ENCODE assay signal across 25 mouse cellular contexts in the genomic region with DNA sequence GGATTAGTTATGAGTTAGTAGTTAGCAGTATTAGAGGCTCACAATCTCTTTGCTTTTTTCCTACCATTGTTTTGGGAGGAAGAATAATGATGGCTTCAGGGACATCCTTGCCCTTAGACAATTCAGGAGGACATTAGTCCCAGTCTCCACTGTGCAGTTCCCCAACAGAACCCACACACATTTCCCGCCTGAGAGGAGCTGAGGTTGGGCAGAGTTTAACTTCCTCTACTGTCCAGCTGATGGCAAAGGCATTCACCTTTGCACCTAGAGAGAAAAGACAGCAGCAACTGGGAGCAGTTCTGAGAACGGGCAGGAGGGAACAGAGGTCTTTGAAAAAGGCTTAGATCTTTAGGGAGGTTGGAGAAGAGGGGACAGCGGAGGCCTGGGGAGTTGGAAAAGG. TPM values are rescaled to one million over a fixed set of nuclear protein-coding genes. Genes with fewer than 3 reads are reported as not detected.
DNase-seq lines count a peak whose midpoint lies in the region; ATAC-seq and TF ChIP-seq lines count a peak whose summit lies in the region.
"Had no signal": no experiment of that assay in that cellular context is flagged by ENCODE, and none has a peak within 500 bp of the region (broad histone marks: within the 10 kb centered on the region; RNA-seq: fewer than 3 reads in every experiment).

No protein-coding gene starts in this region.

- H3K27ac ChIP-seq in heart, adult 2 months = no peak overlapping the region
- peak overlapping the region; percentile 23; the same call in 1 of the 2 replicates for H3K27ac ChIP-seq in kidney, embryonic 16.5 days (ENCODE audit: low read length)
- H3K27ac ChIP-seq in kidney, embryonic 14.5 days (ENCODE audit: low read depth, low read length) = no peak overlapping the region
- H3K27ac ChIP-seq: embryonic facial prominence, embryonic 10.5 days; embryonic facial prominence, embryonic 13.5 days; forebrain, embryonic 12.5 days; forebrain, embryonic 15.5 days; heart, embryonic 10.5 days; heart, embryonic 13.5 days; hindbrain, embryonic 15.5 days had no signal

- peak; percentile 25 for DNase-seq in heart, adult 11 months
- no peak for DNase-seq in heart, adult 2 months
- no peak for DNase-seq in frontal cortex, adult 2 months (ENCODE audit: extremely low spot score in 1 of 2, low spot score in 1 of 2)
- DNase-seq: adrenal gland, postnatal 14 days; cerebellum, adult 11 months; cerebellum, adult 2 months; cerebellum, adult 9-11 months; cerebellum, postnatal 25 days; embryo, embryonic 11 days; gastrocnemius, postnatal 10 days; gastrocnemius, postnatal 36 days; heart, adult 18-20 months; heart, postnatal 14 days; heart, postnatal 4 days had no signal

- no peak overlapping the region for H3K9ac ChIP-seq in heart, adult 2 months (ENCODE audit: low read depth, low read length)
- no peak overlapping the region for H3K9ac ChIP-seq in kidney, embryonic 16.5 days (replicated peaks; ENCODE audit: low read length)
- no peak overlapping the region for H3K9ac ChIP-seq in kidney, embryonic 14.5 days (ENCODE audit: low read depth, low read length)
- H3K9ac ChIP-seq: embryonic facial prominence, embryonic 13.5 days; forebrain, embryonic 12.5 days; forebrain, embryonic 15.5 days; heart, embryonic 13.5 days; hindbrain, embryonic 15.5 days had no signal

- intact Hi-C loops in heart, adult 2 months (cut with DNase I) = no loop called here

- peak; percentile 66; the same call in 1 of the 2 replicates for ATAC-seq in kidney, embryonic 16.5 days (ENCODE audit: low FRiP score, low TSS enrichment)
- ATAC-seq in kidney, embryonic 14.5 days (ENCODE audit: low FRiP score, low TSS enrichment) = no peak
- peak; percentile 56 for ATAC-seq in megakaryocyte, adult 5-6 weeks (ENCODE audit: poor library complexity, severe bottlenecking)
- ATAC-seq: forebrain, embryonic 15.5 days had no signal

- H3K79me2 ChIP-seq in heart, adult 2 months (replicated peaks; ENCODE audit: control insufficient read depth, insufficient read depth, low read length) = no peaks in the 10 kb centered on the region

- 61% methylated on average over 3 of the region's 3 CpGs for WGBS in heart, adult 2 months
- WGBS in kidney, embryonic 16.5 days = 59% methylated on average over 3 of the region's 3 CpGs
- 50% methylated on average over 3 of the region's 3 CpGs for WGBS in kidney, embryonic 14.5 days

- no peaks in the 10 kb centered on the region for H3K27me3 ChIP-seq in heart, adult 2 months (ENCODE audit: control insufficient read depth, insufficient read depth, low read length)
- no peaks in the 10 kb centered on the region for H3K27me3 ChIP-seq in kidney, embryonic 16.5 days (ENCODE audit: insufficient read depth, low read length)
- H3K27me3 ChIP-seq in kidney, embryonic 14.5 days (ENCODE audit: control insufficient read depth, insufficient read depth, low read length) = no peaks in the 10 kb centered on the region
- H3K27me3 ChIP-seq: embryonic facial prominence, embryonic 13.5 days; forebrain, embryonic 12.5 days; forebrain, embryonic 15.5 days; hindbrain, embryonic 15.5 days had no signal

- TF ChIP-seq CTCF in heart, adult 2 months (IDR thresholded peaks at IDR 0.05) = no peak

- H3K4me3 ChIP-seq in heart, adult 2 months = no peak overlapping the region
- no peak overlapping the region for H3K4me3 ChIP-seq in kidney, embryonic 16.5 days (ENCODE audit: low read length)
- no peak overlapping the region for H3K4me3 ChIP-seq in kidney, embryonic 14.5 days (ENCODE audit: low read length)
- H3K4me3 ChIP-seq: embryonic facial prominence, embryonic 10.5 days; embryonic facial prominence, embryonic 13.5 days; erythroblast, embryonic 14.5 days; forebrain, embryonic 12.5 days; forebrain, embryonic 15.5 days; heart, embryonic 10.5 days; heart, embryonic 13.5 days; hindbrain, embryonic 15.5 days had no signal

- H3K36me3 ChIP-seq in heart, adult 2 months (ENCODE audit: control insufficient read depth, insufficient read depth, low read length) = no peaks in the 10 kb centered on the region
- H3K36me3 ChIP-seq in kidney, embryonic 16.5 days (ENCODE audit: insufficient read depth, low read length) = no peaks in the 10 kb centered on the region
- no peaks in the 10 kb centered on the region for H3K36me3 ChIP-seq in kidney, embryonic 14.5 days (ENCODE audit: control insufficient read depth, insufficient read depth, low read length)
- H3K36me3 ChIP-seq: embryonic facial prominence, embryonic 10.5 days; embryonic facial prominence, embryonic 13.5 days; forebrain, embryonic 12.5 days; forebrain, embryonic 15.5 days; heart, embryonic 10.5 days; heart, embryonic 13.5 days; hindbrain, embryonic 15.5 days had no signal

- no peaks in the 10 kb centered on the region for H3K9me3 ChIP-seq in kidney, embryonic 16.5 days (ENCODE audit: low read length)
- H3K9me3 ChIP-seq in kidney, embryonic 14.5 days (ENCODE audit: control insufficient read depth, low read length) = no peaks in the 10 kb centered on the region
- H3K9me3 ChIP-seq: embryonic facial prominence, embryonic 10.5 days; embryonic facial prominence, embryonic 13.5 days; forebrain, embryonic 12.5 days; forebrain, embryonic 15.5 days; heart, embryonic 10.5 days; heart, embryonic 13.5 days; hindbrain, embryonic 15.5 days had no signal

- H3K4me2 ChIP-seq in kidney, embryonic 16.5 days (replicated peaks; ENCODE audit: low read depth, low read length) = no peak overlapping the region
- no peak overlapping the region for H3K4me2 ChIP-seq in kidney, embryonic 14.5 days (replicated peaks; ENCODE audit: low read depth, low read length)
- H3K4me2 ChIP-seq: embryonic facial prominence, embryonic 13.5 days; forebrain, embryonic 12.5 days; forebrain, embryonic 15.5 days; heart, embryonic 13.5 days; hindbrain, embryonic 15.5 days had no signal

- peaks cover 8% of the 10 kb centered on the region for H3K4me1 ChIP-seq in heart, adult 2 months (ENCODE audit: control insufficient read depth, insufficient read depth, low read length)
- H3K4me1 ChIP-seq in kidney, embryonic 16.5 days (ENCODE audit: insufficient read depth, low read length) = peaks cover 8% of the 10 kb centered on the region; the same call in 1 of the 2 replicates
- 0 out of 2 replicates have a peak, but pooled peaks cover 8% of the 10 kb centered on the region for H3K4me1 ChIP-seq in kidney, embryonic 14.5 days (ENCODE audit: control insufficient read depth, insufficient read depth, low read length)
- H3K4me1 ChIP-seq: embryonic facial prominence, embryonic 13.5 days; forebrain, embryonic 12.5 days; forebrain, embryonic 15.5 days; hindbrain, embryonic 15.5 days had no signal

- no peak for TF ChIP-seq POLR2A in heart, adult 2 months (IDR thresholded peaks at IDR 0.05; ENCODE audit: insufficient read depth, low read depth, low read length)

- no peak for TF ChIP-seq EP300 in heart, adult 2 months (IDR thresholded peaks at IDR 0.05; ENCODE audit: insufficient read depth, low read depth, low read length)

RNA-seq across cellular contexts. Expression of a gene that starts 42.4 kb away (rescaled TPM):
- 10 to 100 TPM in 1 of 2 experiments, 1 to 10 TPM in 1; 9.3 to 10.7 TPM for total RNA-seq in heart, adult 2 months (2021)
- 5.5 and 7.0 TPM in 2 replicates for polyA plus RNA-seq in heart, adult 2 months (2012; rRNA removed)
- polyA plus RNA-seq in kidney, embryonic 16.5 days (2015; fragmentation: Nextera tagmentation; extraction: Ambion mirVana) = 36.9 and 40.0 TPM in 2 replicates
- polyA plus RNA-seq in kidney, embryonic 14.5 days (2014; fragmentation: Nextera tagmentation; extraction: Ambion mirVana) = 45.1 and 57.3 TPM in 2 replicates
- 21.2 and 32.9 TPM in 2 replicates for total RNA-seq in megakaryocyte, adult 5-6 weeks (2015)
- 21.3 and 27.6 TPM in 2 replicates for total RNA-seq in megakaryocyte, adult 5-6 weeks (2017)
- polyA plus RNA-seq in frontal cortex, adult 2 months (2012; rRNA removed) = 43.5 and 49.7 TPM in 2 replicates
